Mouse (Mus musculus) adrenal gland, postnatal 0 days (tissue): ENCODE results near the gene Gm9044. TPM values are rescaled to one million over a fixed set of nuclear protein-coding genes. Genes with fewer than 3 reads are reported as not detected.

Source experiments
- polyA plus RNA-seq: library from polyadenylated mRNA; unstranded; fragments of >200 nt; fragmentation: Nextera tagmentation; extraction: Ambion mirVana; gene quantifications from 2 replicates; pipeline ENCODE4 v1.2.1, GENCODE M21; 2015

Gene Gm9044
- not detected in 2 replicates for polyA plus RNA-seq

GRCm38 (mm10) chr10:118332308-118332707 lies at the start of gene Gm9044:
TSS of gene Gm9044 (minus strand) at chr10:118332408.

GRCm38 (mm10) chr10:118354005-118354404 lies 21.8 kb upstream of the Gm9044 start, which contains the start of gene Gm9049:
TSS of gene Gm9049 (minus strand) at chr10:118354105.

GRCm38 (mm10) chr10:118348579-118348978 lies 16.4 kb upstream of the Gm9044 start, which contains the start of gene Gm9048:
TSS of gene Gm9048 (minus strand) at chr10:118348679.

GRCm38 (mm10) chr10:118343155-118343554 lies 10.9 kb upstream of the Gm9044 start, which contains the start of gene Gm9046:
TSS of gene Gm9046 (minus strand) at chr10:118343255.

GRCm38 (mm10) chr10:118337731-118338130 lies 5.5 kb upstream of the Gm9044 start, which contains the start of gene Gm9045:
TSS of gene Gm9045 (minus strand) at chr10:118337831.

GRCm38 (mm10) chr10:118326869-118327268 lies 5.3 kb downstream of the Gm9044 start, which contains the start of gene Gm9040:
TSS of gene Gm9040 (minus strand) at chr10:118326969.

GRCm38 (mm10) chr10:118294938-118295337 lies 37.3 kb downstream of the Gm9044 start, which contains the start of gene Iltifb:
TSS of gene Iltifb (minus strand) at chr10:118295038.

Other genes starting within 250 kb of the Gm9044 start
- gene Mdm1, start 190.6 kb downstream of the Gm9044 start, polyA plus RNA-seq = 11.2 and 17.1 TPM in 2 replicates
- gene Il22, start 127.5 kb downstream of the Gm9044 start, polyA plus RNA-seq = not detected in 2 replicates
- 0.09 TPM in 1 of 2 replicates, not detected in the other for gene Gm32717, start 91.6 kb downstream of the Gm9044 start, polyA plus RNA-seq
- gene Gm32802, start 73.7 kb downstream of the Gm9044 start, polyA plus RNA-seq = 0.09 TPM in 1 of 2 replicates, not detected in the other
- 0.19 TPM in 1 of 2 replicates, not detected in the other for gene Iltifb, start 37.4 kb downstream of the Gm9044 start, polyA plus RNA-seq
- gene Gm9040, start 5.4 kb downstream of the Gm9044 start, polyA plus RNA-seq = not detected in 2 replicates
- gene Gm9045, start 5.4 kb upstream of the Gm9044 start, polyA plus RNA-seq = not detected in 2 replicates
- not detected in 2 replicates for gene Gm9046, start 10.8 kb upstream of the Gm9044 start, polyA plus RNA-seq
- gene Gm9048, start 16.3 kb upstream of the Gm9044 start, polyA plus RNA-seq = not detected in 2 replicates
- not detected in 2 replicates for gene Gm9049, start 21.7 kb upstream of the Gm9044 start, polyA plus RNA-seq
- gene Ifng, start 108.6 kb upstream of the Gm9044 start, polyA plus RNA-seq = 0.15 TPM in 1 of 2 replicates, not detected in the other